Mouse (Mus musculus) lung, postnatal 0 days (tissue): ENCODE data around the gene Cep170. TPM values are rescaled to one million over a fixed set of nuclear protein-coding genes. Genes with fewer than 3 reads are reported as not detected.

Experiments
- ATAC-seq: fragments of 200-750 bp; cut with Nextera tagmentation; 2 replicates; pipeline ENCODE4 v1.8.0; 2017; ENCODE audit warnings: moderate library complexity
- DNase-seq: peaks from one replicate; pipeline ENCODE4 v3.0.0-alpha.2; 2016; ENCODE audit warnings: low spot score
- H3K27ac ChIP-seq: fragments of 300-500 bp; sonication (generic); 2 replicates; pipeline ENCODE4 v1.5.1; 2014; ENCODE audit warnings: antibody characterized with exemption, mild to moderate bottlenecking, low read length, mixed read lengths
- H3K27me3 ChIP-seq: fragments of 300-500 bp; sonication (generic); replicated peaks from 2 replicates; pipeline ENCODE4 v1.6.1; 2014; ENCODE audit warnings: low read length, mixed read lengths; ENCODE audit not compliant: insufficient read depth
- H3K36me3 ChIP-seq: fragments of 300-500 bp; sonication (generic); 2 replicates; pipeline ENCODE4 v1.6.1; 2014; ENCODE audit warnings: low read length, mixed read lengths; ENCODE audit not compliant: insufficient read depth
- H3K4me1 ChIP-seq: fragments of 300-500 bp; sonication (generic); 2 replicates; pipeline ENCODE4 v1.6.1; 2014; ENCODE audit warnings: antibody characterized with exemption, low read depth, low read length, mixed read lengths; ENCODE audit not compliant: insufficient read depth
- H3K4me2 ChIP-seq: fragments of 300-500 bp; sonication (generic); replicated peaks from 2 replicates; pipeline ENCODE4 v1.6.1; 2014; ENCODE audit warnings: low read depth, mild to moderate bottlenecking, low read length, moderate library complexity, mixed read lengths
- H3K4me3 ChIP-seq: fragments of 300-500 bp; sonication (generic); 2 replicates; pipeline ENCODE4 v1.5.1; 2014; ENCODE audit warnings: low read depth, low read length
- H3K9ac ChIP-seq: fragments of 300-500 bp; sonication (generic); replicated peaks from 2 replicates; pipeline ENCODE4 v1.6.1; 2014; ENCODE audit warnings: low read depth, mild to moderate bottlenecking
- H3K9me3 ChIP-seq: fragments of 300-500 bp; sonication (generic); 2 replicates; pipeline ENCODE4 v1.6.1; 2016; ENCODE audit warnings: low read length, mixed read lengths
- CTCF ChIP-seq: IDR thresholded peaks from 2 replicates; pipeline ENCODE4 v1.5.1; 2016; ENCODE audit warnings: antibody characterized with exemption, mild to moderate bottlenecking
- EP300 ChIP-seq: IDR thresholded peaks from 2 replicates; pipeline ENCODE4 v1.6.1; 2016; ENCODE audit warnings: antibody characterized with exemption, mild to moderate bottlenecking, control low read depth
- WGBS: fragments of 180-500 bp; shearing (Covaris S2); extraction: QIAGEN DNeasy Blood & Tissue Kit; methylation state at CpG from one replicate; pipeline ENCODE4 v1.1.7; 2014; 5-methylcytosine and 5-hydroxymethylcytosine counted together
- polyA plus RNA-seq: library from polyadenylated mRNA; unstranded; fragments of >200 nt; fragmentation: Nextera tagmentation; extraction: Ambion mirVana; gene quantifications from 2 replicates; pipeline ENCODE4 v1.2.1, GENCODE M21; 2015

Cep170 gene
- 12.7 and 12.8 TPM in 2 replicates for polyA plus RNA-seq

DNA sequence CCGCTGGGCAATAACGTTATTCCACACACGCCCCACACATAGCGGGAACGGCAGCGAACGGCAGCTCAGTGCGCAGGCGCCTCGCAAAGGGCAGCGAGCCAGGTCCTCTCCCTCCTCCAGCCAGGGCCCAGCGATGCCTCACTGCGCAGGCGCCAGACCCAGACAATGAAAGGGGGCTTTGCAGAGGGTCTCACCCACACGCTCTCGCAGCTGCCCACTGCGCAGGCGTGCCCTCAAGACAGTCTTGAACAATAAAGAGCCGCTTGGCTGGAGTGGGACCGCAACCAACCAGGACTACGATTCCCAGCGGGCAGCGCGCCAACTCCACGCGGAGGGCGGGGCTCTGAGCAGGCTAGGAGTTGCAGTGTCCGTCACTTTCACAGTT, at the start of gene Cep170:
Gene Cep170 (minus strand): TSS at position 32 of the 385 bp plus-strand sequence.
- TF ChIP-seq CTCF (no peak), EP300 (no peak)
- Histone ChIP-seq H3K27ac (peak within 1 kb of the TSS; percentile 95), H3K27me3 (no peaks in the 10 kb centered on the region), H3K4me1 (peaks cover 4% of the 10 kb centered on the region; the same call in 1 of the 2 replicates), H3K36me3 (no peaks in the 10 kb centered on the region), H3K9ac (peak within 1 kb of the TSS; percentile 68), H3K4me3 (peak within 1 kb of the TSS; percentile 97), H3K9me3 (no peaks in the 10 kb centered on the region), H3K4me2 (peak within 1 kb of the TSS; percentile 68)
- peak; percentile 86 for ATAC-seq
- peak; percentile 96 for DNase-seq
- under 1% methylated on average over 28 of the region's 28 CpGs for WGBS

DNA sequence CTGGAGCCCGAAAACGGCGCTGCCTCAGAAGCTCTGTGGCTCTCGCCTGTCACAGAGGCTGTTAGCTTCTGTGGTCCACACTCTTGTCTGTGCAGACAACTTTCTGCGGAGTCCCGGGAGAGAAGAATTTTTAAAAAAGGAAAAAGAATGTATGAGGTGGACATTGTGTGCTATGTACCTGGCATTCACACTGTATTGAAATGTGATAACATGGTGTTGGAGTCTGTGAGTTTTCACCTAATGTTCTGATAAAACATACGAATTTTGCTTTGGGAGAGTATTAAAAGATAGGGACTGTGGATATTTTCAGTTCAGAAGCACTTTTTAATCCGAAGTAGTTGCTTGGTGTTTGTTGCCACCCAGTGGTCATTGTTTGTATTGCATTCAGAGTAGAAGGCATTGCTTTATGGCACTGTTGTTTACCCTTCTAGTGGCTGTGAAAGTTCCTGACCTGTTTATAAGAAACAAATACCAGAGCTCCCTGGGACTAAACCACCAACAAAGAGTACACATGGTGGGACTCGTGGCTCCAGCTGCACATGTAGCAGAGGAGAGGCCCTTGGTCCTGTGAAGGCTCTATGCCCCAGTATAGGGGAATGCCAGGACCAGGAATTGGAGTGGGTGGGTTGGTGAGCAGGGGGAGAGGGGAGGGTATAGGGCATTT, 48.2 kb upstream of the Cep170 start:
- Histone ChIP-seq H3K4me2 (no peak overlapping the region), H3K9ac (no peak overlapping the region), H3K4me1 (no peaks in the 10 kb centered on the region), H3K9me3 (no peaks in the 10 kb centered on the region), H3K27ac (no peak overlapping the region), H3K4me3 (no peak overlapping the region), H3K36me3 (no peaks in the 10 kb centered on the region), H3K27me3 (no peaks in the 10 kb centered on the region)
- TF ChIP-seq EP300 (no peak), CTCF (peak; percentile 91)
- ATAC-seq: peak; percentile 17
- peak; percentile 72 for DNase-seq
- 59% methylated on average over 9 of the region's 9 CpGs for WGBS

DNA sequence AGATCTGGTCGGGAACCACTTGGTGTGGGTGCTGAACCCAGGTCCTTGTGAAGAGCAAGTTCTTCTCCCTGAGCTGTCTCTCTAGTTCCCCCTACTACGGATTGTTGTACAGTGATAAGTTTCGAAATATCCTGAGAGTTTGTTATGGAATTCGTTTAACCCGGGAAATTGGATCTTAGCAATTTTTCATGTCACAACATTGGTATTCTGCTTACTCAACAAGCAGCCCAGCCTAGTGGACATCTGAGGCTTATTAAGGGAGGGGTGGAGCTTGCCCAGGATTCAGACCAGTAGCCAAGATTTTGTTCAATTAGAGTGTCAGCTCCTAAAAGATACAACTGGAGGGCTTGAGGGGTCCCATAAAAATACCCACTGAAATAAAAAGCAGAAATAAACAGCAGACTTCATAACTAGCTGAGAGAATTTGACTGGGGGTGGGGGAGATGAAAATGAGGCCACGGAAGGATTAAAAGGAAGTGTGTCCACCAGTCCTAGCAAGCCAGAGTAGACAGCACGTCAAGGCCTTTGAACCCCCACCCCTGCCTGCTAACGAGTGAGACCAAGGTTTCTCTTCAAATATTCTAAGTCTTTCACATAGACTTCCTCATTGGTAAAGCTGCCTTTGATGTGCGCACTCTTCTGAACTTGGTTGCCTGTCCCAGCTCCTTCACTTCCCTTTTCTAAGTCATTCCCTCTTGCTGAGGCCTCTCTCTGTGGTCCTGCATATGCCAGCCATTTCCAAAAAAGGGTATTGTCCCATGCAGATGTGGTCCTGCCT, 39.1 kb upstream of the Cep170 start:
- no peaks in the 10 kb centered on the region for H3K4me1 ChIP-seq
- no peak overlapping the region for H3K9ac ChIP-seq
- no peak for TF ChIP-seq CTCF
- no peak for TF ChIP-seq EP300
- H3K9me3 ChIP-seq: no peaks in the 10 kb centered on the region
- H3K36me3 ChIP-seq: peaks cover 4% of the 10 kb centered on the region; the same call in 1 of the 2 replicates
- DNase-seq (peak; percentile 16), ATAC-seq (no peak)
- WGBS: 81% methylated on average over 9 of the region's 9 CpGs
- H3K27me3 ChIP-seq: no peaks in the 10 kb centered on the region
- H3K4me3 ChIP-seq: no peak overlapping the region
- no peak overlapping the region for H3K27ac ChIP-seq
- no peak overlapping the region for H3K4me2 ChIP-seq

DNA sequence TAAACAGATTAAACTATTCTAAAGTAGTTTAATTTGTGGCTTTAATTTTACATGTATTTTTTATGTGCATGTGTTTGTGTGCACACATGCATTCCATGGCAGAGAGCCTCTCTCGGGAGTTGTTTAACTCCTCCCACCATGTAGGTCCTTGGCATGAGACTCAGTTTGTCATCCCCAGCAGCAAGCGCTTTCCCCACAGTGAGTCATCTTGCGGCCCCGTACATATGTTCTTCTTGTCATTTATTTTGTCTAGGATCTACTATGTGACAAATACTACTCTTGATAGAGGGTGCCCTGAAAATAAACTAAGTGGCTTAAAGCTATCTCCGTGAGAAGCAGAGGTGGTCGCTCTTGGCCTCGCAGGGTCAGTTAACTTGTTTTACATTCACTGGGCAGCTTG, 37.5 kb upstream of the Cep170 start:
- Histone ChIP-seq H3K9ac (no peak overlapping the region), H3K4me1 (no peaks in the 10 kb centered on the region), H3K4me2 (no peak overlapping the region), H3K36me3 (peaks cover 4% of the 10 kb centered on the region; the same call in 1 of the 2 replicates), H3K9me3 (no peaks in the 10 kb centered on the region), H3K27me3 (no peaks in the 10 kb centered on the region), H3K4me3 (no peak overlapping the region), H3K27ac (no peak overlapping the region)
- WGBS: 81% methylated on average over 7 of the region's 7 CpGs
- ATAC-seq (no peak), DNase-seq (no peak)
- TF ChIP-seq CTCF (no peak), EP300 (no peak)

GRCm38 (mm10) chr1:176849377-176849776, 35.5 kb upstream of the Cep170 start:
- no peaks in the 10 kb centered on the region for H3K4me1 ChIP-seq
- H3K36me3 ChIP-seq: peaks cover 4% of the 10 kb centered on the region; the same call in 1 of the 2 replicates
- no peaks in the 10 kb centered on the region for H3K9me3 ChIP-seq
- ATAC-seq: no peak
- H3K4me2 ChIP-seq: no peak overlapping the region
- TF ChIP-seq EP300 (no peak), CTCF (no peak)
- no peak overlapping the region for H3K9ac ChIP-seq
- no peak for DNase-seq
- H3K4me3 ChIP-seq: no peak overlapping the region
- 77% methylated on average over 2 of the region's 2 CpGs for WGBS
- H3K27ac ChIP-seq: no peak overlapping the region
- no peaks in the 10 kb centered on the region for H3K27me3 ChIP-seq

DNA sequence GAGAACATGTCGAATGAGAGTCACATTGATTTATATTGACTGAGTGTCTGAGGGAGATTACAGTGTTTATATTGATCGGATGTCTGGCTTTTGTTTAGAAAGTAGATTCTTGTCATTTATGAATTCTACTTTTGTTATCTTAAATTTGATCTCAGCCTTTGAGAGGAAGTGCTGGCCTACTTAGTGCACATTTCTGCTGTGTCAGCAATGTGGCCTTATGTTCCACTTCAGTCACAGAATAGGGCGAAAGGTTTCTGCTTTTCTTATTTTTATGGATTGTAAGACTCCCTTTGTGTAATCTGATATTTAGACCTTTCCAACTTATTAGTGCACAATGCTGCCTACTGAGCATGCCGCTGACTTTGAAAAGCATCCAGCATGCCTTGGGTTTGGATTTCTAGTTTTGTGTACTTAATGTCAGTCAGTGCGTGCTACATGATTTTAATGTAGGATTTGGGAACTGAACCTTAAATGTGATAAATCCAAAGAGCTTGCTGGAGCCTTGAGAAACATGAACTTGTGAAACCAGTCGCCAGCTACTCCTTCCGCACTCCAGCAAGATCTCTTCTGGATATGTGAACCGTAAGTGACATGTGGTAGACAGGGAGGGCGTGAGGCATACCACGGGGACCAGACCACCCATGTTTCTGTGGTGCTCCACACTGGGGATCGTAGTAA, 34.9 kb upstream of the Cep170 start:
- no peak for DNase-seq
- 62% methylated on average over 11 of the region's 11 CpGs for WGBS

More for the DNA sequence above, 34.9 kb upstream of the Cep170 start:
- H3K9me3 ChIP-seq: no peaks in the 10 kb centered on the region
- H3K36me3 ChIP-seq: peaks cover 4% of the 10 kb centered on the region; the same call in 1 of the 2 replicates
- no peak overlapping the region for H3K4me3 ChIP-seq
- no peak overlapping the region for H3K4me2 ChIP-seq
- H3K27me3 ChIP-seq: no peaks in the 10 kb centered on the region
- no peak for TF ChIP-seq CTCF
- no peak for TF ChIP-seq EP300
- H3K27ac ChIP-seq: no peak overlapping the region
- no peaks in the 10 kb centered on the region for H3K4me1 ChIP-seq
- no peak for ATAC-seq
- H3K9ac ChIP-seq: no peak overlapping the region
